Mouse (Mus musculus): ENCODE measurements around the gene Pakap. TPM values are rescaled to one million over a fixed set of nuclear protein-coding genes. Genes with fewer than 3 reads are reported as not detected.

Gene Pakap
- total RNA-seq, 2 experiments from 2014 or later: 40.6 to 108 TPM

DNA sequence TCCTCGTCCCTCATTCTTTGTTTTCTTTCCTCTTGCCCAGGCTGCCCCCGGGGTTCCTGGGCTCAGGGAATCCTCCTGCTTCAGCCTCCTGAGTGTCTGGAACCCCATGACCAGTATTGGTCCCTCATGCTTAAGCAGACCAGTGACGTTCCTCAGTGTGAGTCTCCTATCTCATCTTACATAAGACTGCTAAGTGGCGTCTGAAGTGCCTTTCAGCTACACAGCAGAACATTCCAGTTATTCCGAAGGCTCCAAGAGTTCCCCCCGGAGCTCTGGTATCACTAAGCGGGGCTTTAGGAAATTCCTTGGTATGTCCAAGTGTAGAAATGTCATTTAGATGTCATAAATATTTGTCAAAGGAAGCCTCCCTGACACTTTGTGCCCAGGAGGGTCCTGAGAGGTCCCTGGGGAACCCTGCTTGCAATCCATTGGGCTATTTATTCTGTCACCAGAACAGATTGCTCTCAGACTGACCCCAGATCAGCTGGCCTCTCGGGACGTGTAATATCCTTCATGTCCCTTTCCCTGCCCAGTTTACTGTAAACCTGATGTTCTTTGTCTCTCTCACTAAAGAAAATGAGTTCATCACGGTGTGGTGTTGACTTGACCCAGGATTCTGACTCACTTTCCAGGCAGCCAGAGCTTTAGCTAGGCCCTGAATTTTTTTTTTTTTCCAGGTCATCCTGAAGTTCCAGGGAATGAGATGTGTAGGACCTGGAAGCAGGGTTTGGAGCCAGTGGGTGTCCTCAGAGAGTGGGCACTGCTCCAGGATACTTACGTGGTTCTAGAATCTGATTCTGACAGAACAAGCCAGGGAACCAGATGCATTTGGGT lies 274.7 kb downstream of the Pakap start:
- no peak for DNase-seq

GRCm38 (mm10) chr4:57845031-57845431 lies 277.1 kb downstream of the Pakap start:
- peak; percentile 93 to 95 for DNase-seq

GRCm38 (mm10) chr4:57845541-57846210 lies 277.7 kb downstream of the Pakap start:
- DNase-seq: no peak

DNA sequence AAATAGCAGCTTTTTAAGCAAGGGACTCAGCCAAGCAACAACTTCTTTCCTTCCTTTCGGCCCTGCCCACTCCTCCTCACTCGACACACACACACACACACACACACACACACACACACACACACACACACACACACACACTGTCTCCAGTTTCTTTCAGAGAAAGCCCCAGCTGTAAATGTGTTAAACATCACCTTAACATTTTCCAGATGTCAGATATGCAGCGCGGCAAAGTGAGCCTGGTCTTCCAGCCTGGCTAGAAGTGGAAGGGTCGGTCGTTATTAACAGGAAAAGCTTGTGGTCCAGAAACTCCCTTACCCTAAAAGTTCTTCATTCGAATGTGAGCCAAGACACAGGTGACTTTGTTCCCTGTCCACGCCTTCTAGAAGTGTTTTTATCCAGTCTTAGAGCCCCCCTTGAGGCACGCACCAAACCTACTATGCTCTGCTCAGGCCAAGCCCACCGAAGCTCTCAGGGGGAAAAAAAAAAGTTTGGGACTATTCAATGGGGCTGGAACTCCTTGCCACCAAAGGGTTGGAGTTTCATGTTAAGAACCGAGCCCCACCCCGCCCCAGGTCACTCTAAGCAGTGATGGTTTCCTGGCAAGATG lies 278.5 kb downstream of the Pakap start:
- DNase-seq: no peak

GRCm38 (mm10) chr4:57846991-57847422 lies 279.0 kb downstream of the Pakap start:
- peak; percentile 59 to 62 for DNase-seq

- DNase-seq: no peak
Observed at GRCm38 (mm10) chr4:57847676-57848075, 279.7 kb downstream of the Pakap start.

- no peak for DNase-seq
Observed at GRCm38 (mm10) chr4:57849465-57849864, 281.5 kb downstream of the Pakap start.

GRCm38 (mm10) chr4:57851731-57852130 lies 283.8 kb downstream of the Pakap start:
- DNase-seq: no peak

DNA sequence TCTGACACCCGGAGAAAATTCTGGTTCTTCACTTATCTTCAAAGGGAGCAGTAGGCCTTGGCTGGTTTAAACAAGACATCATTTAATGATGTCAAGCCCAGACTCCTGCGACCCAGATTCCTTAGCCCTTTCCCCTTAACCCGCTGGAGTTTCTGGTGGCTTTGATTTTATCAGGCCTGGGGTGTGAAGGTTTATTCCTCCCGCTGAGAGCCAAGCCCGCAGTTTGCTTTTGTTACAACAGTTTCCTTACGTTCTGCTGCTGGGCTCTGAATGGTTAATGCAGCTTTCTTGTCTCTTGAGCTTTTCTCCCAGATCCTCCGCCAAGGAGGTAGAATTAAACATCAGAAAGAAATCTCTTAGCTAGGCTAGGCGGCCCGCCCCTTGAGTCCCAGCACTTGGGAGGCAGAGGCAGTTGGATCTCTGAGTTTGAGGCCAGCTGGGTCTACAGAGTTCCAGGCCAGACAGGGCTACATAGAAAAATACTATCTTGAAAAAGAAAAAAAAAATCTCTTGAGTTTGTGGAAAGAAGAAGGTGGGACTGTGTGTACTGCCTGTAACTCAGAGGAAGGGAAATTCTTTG lies 284.6 kb downstream of the Pakap start:
- no peak for DNase-seq

DNA sequence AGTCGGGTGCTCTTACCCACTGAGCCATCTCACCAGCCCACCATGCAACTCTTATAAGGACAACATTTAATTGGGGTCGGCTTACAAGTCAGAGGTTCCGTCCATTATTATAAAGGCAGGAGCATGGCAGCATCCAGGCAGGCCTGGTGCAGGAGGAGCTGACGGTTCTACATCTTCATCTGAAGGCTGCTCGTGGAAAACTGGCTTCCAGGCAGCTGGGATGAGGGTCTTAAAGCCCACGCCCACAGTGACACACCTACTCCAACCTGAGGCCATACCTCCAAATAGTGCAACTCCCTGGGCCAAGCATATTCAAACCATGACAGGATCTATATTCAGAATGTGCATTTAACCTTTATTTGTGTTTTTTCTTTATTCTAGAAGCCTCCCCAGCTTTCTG lies 286.2 kb downstream of the Pakap start:
- no peak for DNase-seq

DNA sequence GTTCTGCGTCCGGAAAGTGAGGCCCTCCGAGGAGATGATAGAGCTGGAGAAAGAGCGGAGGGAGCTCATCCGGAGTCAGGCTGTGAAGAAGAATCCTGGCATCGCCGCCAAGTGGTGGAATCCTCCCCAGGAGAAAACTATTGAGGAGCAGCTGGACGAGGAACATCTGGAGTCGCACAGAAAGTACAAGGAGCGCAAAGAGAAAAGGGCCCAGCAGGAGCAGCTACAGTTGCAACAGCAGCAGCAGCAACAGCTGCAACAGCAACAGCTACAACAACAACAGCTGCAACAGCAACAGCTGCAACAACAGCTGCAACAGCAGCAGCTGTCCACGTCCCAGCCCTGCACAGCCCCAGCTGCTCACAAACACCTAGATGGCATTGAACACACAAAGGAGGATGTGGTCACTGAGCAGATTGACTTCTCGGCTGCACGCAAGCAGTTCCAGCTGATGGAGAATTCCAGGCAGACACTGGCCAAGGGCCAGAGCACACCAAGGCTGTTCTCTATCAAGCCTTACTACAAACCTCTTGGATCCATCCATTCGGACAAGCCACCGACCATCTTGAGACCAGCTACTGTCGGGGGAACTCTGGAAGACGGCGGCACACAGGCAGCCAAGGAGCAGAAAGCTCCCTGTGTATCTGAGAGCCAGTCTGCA lies 287.4 kb downstream of the Pakap start:
- DNase-seq: peak; percentile 51 to 65

DNA sequence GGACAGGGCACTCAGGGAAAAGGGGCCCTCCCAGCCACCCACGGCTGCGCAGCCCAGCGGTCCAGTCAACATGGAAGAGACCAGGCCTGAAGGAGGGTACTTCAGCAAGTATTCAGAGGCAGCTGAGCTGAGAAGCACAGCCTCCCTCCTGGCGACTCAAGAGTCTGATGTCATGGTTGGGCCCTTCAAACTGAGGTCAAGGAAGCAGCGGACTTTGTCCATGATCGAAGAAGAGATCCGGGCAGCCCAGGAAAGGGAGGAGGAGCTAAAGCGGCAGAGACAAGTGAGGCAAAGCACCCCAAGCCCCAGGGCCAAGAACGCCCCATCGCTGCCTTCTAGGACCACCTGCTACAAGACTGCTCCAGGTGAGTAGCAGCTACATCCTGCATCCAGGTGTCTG lies 288.7 kb downstream of the Pakap start:
- no peak for DNase-seq

DNA sequence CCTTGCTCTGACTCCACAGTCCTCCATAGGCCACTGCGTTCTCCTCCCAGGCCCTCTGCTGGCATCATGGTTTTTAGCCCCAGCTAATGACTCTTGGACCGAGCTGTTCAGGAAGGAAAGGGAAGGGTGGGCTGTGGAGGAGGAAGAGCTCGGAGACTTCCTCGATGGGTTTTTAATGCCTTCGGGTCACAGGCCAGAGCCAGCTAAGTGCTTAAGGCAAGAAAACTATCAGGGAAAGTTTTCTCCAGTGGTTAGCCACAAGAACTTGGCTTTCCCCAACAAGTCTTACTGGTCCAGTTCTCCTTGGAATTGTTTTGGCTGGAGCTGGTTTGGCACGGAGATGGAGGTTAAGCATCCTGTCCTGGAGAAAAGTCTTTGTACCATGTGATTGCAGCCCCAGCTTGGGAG lies 292.2 kb downstream of the Pakap start:
- peak in 1 of 2 experiments; percentile 51 for DNase-seq

DNA sequence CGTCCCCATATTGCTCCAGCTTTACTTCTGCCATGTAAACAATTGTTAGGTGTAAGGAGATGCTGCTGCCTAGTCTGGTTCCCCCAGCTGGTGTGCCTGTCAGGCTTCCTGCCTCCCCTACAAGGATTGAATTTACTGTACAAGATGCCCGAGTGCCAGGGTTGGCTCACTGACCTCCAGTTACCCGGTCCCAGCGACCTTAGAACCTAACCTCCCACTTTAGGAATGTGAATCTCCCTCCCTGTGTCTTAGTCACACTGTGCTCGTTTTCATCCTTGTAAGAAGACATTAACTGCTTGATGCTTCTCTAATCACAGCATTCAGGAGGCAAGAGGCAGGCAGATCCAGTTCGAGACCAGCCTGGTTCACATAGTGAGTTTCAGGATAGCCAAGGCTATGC lies 293.2 kb downstream of the Pakap start:
- no peak for DNase-seq

- DNase-seq: no peak
Observed at GRCm38 (mm10) chr4:57861856-57862255, 293.9 kb downstream of the Pakap start.

DNA sequence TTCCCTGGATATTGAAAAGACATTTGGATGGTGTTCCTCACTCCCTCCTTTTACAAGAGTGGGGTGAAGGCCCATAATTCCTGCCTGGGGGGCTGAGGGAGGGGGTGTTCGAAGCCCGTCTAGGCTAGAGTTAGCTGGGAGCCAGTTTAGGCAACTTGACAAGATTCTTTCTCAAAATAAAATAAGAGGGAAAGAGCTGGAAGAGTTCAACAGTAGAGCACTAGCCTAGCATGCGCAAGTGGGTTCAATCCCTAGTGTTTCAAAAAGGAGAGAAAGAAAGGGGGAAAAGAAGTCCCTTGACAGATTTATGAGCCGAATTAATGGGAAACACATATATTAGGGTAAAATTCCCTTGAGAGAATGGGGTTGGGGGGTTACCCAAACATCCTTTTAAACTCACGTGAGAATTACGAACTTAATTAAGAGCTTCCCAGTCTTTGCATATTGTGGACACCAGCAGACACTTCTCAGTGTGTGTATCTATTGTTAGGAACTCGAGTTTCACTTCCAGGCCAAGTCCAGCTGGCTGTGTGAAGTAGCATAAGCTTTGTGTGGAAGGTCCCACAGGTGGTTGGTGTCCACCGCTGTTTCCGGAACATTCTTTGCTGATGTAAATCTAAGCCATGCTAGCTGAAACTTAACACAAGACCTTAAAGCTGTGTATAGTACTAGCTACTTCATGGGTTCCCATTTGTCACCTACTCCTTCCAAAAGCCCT lies 294.4 kb downstream of the Pakap start:
- DNase-seq: no peak

DNA sequence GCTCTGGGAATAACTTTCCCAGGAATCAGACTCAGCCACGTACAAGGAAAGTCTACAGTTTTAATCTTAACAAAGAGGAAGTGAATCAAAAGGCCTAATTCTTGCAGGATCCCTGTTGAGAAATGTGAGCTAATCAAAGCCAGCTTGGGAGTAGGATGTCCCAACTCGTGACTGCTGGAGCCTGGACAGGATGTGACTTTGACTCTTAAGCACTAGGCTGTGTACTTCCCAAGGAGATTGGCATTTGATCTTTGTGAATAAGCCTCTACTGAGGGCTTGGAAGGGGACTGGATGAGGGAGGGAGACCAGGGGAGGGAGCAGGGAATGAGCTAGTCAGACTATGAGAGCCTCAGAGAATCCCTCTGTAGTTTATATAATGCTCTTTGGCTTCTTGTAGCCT lies 298.1 kb downstream of the Pakap start:
- DNase-seq: no peak

DNA sequence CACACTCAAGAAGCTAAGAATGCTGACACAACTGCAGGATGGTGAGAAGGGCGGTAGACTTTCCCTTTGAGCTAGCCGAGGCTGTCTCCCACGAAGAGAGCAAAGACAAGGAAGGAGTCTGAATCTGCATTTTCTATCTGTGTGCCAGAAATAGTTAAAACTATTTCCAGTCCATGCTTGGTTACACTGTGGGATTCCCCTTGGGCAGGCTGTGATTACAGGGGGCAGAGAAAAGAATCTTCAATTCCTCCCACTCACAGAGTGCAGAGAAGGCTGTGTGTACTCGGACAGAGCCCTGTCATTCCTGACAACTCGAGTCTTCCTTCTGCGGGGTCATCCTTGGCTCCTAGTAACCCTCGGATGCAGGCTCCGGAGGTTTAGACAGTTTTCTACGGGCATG lies 299.0 kb downstream of the Pakap start:
- no peak for DNase-seq

- DNase-seq: no peak
Observed at GRCm38 (mm10) chr4:57867454-57867853, 299.5 kb downstream of the Pakap start.

DNA sequence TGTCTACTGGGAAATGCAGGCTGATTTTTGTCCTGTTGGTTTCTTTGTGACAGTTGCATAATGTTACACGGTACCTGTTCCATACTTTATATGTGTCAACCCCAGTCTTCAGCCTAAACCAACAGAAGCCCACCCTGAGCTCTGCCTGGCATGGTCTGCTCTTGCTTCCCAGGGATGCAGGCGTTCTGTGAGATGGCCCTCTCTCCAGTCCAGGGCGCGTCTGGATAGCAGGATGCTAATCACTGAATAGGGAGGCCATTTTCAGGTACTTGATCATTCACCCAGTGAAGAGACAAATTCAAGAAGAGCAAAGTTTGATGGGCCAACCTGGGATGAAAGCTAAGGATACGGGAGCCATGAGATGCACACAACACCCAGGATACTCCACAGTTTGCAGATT lies 311.2 kb downstream of the Pakap start:
- no peak for DNase-seq

DNA sequence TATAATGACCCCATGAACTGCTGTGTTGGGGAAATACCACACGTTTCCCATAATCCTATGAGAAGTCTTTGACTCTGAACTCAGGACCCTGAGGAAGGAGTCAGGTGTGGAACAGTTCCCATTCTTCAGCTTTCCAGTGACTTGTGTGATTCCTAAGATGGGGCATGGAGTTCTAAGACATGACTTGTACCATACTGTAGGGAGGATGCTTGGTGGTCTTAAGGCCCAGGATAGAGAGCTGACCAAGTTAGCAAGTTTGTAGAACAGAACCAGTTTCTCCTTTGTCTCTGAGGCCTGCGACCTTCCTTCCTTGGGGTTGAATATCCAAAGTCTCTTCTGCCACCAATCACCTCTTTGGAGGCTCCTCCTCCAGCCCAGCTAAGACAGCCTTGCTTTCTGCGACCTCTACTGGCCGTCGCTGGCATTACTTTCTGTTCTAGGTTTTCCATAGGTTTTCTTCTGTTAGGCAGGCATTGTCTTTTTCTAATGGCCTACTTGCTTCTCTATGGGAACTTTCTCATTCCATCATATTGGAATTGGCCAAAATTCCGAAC lies 311.9 kb downstream of the Pakap start:
- peak; percentile 82 to 86 for DNase-seq

Data from adrenal gland, postnatal 36 days (tissue).